Mouse (Mus musculus): ENCODE measurements around the gene Rubcn.

The Rubcn gene

GRCm38 (mm10) chr16:32815160-32815605 is 62.4 kb downstream of the Rubcn start:
- DNase-seq: no peak

DNA sequence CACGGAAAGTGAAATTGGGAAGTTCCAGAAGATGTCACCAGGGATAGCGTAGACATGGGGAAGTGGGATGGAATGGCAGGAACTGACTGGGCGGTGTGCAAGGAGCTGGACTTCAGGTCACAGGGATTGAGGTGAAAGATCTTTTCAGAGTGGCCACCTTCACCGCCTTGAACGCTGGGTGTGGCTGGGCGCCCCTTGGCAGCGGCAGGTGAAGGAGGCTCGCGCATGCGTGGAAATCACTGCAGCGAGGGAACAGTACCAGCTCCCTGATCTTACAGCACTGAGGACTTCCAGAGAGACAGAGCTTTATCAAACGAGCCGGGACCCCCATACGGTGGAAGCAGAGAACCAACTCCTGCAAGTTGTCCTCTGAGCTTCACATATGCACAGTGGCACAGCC is 63.0 kb downstream of the Rubcn start:
- DNase-seq: peak; percentile 70

- no peak for DNase-seq
Observed at GRCm38 (mm10) chr16:32813771-32814170, 63.8 kb downstream of the Rubcn start.

DNA sequence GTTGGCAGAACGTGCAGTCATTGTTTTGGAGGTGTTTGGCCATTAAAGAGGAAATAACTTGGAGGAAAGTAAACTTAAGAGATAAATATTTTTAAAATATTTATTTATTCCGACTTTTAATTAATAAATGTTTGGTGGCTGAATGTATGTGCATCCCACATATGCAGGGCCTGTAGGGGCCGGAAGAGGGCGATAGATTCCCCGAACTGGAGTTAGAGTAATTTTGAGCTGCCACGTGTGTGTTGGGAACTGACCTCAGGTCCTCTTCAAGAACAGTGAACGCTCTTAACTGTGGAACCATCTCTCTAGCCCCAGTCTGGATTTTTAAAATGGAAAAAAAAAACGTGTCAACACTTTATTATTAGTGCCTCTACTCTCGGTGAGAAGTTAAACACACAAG is 64.2 kb downstream of the Rubcn start:
- DNase-seq: peak; percentile 44

DNA sequence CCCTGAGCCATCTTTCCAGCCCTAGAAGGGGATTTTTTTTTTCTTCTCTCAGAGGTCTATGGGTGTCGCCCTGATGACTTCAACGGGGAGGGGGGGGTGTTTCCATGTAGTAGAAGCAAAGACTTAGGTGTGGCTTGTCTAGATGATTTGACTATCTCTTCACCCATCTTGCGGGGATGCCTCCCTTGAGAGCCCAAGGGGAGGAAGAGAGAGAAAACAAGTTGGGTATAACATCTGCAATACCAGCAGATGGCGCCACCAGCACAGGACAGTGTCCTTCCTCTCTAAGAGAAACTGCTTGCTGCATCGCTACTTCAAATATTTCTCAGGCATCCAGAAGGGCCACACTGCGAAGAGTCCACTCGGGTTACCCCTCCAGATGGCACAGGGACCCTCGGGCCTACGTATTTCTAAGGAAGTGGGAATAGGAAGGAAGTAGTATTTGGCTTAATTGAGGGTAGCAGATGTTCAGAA is 64.6 kb downstream of the Rubcn start:
- peak; percentile 98 for DNase-seq

- DNase-seq: no peak
Observed at GRCm38 (mm10) chr16:32810321-32810720, 67.2 kb downstream of the Rubcn start, which contains the start of gene Smbd1. TSS of gene Smbd1 (minus strand) at chr16:32810477.

- DNase-seq: no peak
Observed at GRCm38 (mm10) chr16:32807408-32808185, 70.0 kb downstream of the Rubcn start.

- no peak for DNase-seq
Observed at GRCm38 (mm10) chr16:32805151-32805550, 72.4 kb downstream of the Rubcn start.

DNA sequence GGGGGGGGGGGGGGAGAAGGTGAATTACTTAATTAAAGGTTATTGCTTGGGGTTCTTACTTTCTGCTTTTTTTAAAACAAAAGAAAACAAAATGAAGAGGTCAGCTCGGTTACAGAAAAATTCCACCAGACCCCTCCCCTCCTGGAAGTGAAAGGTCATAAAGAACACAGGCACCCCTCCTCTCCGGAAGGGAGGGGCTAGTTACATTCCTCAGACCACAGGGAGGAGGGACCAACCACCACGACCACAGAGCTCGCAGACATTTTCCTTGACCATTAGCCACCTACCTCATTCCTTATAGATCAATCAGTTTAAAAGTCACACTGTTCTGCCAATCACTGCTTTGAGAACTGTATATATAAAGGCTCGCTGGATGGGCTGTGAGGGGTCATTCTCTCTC is 73.7 kb downstream of the Rubcn start:
- no peak for DNase-seq

DNA sequence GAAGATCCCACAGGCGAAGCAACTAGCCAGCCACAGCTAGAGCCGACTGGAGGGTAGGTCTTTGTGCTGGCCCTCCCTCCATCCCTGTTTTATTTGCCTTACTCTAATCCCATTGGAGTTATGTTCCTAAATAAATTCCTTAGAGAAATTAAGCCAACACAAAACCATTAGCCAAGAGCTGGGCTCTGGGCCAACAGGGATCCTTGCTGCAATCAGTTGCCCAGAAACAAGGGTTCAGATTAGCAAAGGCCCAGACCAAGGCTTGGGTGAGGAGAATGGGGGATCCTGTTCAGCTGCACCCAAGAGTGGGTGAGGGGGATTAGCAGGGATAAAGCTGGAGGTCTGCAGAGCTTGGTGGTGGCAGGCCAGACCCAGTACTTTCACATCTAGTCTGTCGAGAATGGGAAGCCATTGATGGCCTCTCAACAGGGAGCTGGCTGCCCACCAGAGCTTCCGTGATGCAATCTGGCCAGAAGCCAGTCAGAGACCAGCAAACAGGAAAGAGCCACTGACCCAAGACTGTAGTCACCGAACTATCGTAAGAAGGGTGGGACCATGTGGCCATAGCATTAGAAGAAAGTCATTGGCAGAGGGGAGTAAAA is 74.2 kb downstream of the Rubcn start:
- no peak for DNase-seq

DNA sequence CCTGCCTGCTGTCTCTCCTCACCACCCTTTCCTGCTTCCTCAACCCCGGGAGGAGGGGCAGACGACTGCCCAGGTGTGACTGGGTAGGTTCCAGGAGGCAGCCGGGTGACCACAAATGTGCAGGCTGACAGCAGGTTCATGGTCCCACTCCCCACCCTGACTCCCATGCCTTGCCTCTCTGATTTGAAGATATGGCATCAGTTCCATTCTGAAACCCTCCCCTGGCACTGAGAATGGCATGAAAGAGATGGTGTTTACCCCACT is 80.2 kb downstream of the Rubcn start, which contains the start of gene Muc20:
TSS of gene Muc20 (minus strand) at position 10 of the 264 bp plus-strand sequence.
- DNase-seq: peak; percentile 14

DNA sequence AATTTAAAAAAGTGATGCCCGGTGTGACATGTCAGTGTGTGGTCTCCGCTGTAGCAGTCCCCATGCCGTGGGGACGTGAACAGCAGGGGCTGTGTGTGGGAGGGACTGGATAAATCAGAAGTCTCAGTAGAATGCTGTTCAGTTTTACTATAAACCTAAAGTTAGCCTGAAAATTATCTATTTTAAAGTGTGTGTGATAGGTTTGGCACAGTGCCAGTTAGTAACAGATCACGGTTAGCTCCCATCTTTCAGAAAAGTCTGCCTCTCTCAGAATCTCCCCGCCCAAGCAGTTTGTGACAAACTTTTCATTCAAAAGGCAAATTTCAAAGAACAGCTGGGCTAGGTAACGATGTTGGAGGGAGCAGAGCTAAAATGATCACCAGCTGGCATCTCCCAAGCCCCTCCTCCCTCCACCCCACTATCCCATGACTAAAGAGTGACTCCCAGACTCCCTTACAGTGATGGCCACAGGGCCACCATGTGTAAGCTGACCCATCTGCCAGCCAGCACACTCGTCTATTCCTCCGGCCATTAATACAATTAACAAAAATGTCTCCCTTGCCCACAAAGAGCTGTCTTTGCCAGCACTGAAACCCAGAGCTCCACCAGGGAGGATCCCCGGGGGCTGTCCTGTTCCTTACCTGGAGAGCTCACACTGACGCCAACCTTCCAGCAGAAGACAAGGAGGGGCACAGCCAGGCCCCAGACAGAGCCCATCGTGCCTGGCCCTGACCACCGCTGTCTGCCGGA is 80.7 kb downstream of the Rubcn start:
- no peak for DNase-seq

GRCm38 (mm10) chr16:32795177-32795576 is 82.4 kb downstream of the Rubcn start:
- DNase-seq: no peak

- DNase-seq: no peak
Observed at GRCm38 (mm10) chr16:32790056-32790455, 87.5 kb downstream of the Rubcn start.

GRCm38 (mm10) chr16:32784840-32785239 is 92.7 kb downstream of the Rubcn start:
- no peak for DNase-seq

- no peak for DNase-seq
Observed at GRCm38 (mm10) chr16:32783324-32784062, 94.1 kb downstream of the Rubcn start.

- no peak for DNase-seq
Observed at GRCm38 (mm10) chr16:32778956-32779355, 98.6 kb downstream of the Rubcn start.

DNA sequence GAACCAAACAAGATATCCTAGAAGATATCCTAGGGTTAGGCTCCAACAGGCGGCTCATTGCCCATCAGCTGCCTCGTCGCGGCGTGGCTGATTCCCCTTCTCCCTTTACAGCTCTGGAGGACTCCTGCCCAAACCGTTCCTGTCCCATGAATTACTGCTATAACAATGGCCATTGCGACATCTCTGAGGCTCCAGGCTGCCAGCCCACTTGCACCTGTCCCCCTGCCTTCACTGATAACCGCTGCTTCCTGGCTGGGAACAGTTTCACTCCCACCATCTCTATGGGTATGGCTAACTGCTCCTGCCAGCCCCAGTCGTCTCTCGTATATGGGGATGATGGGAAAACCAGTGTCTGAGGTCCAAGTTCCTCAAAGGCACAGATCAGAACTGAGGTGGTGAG is 100.9 kb downstream of the Rubcn start:
- no peak for DNase-seq

Data from thymus, postnatal 4 days (tissue).